Mouse (Mus musculus) kidney, adult 2 months (tissue): ENCODE results near the gene Adat1. TPM values are rescaled to one million over a fixed set of nuclear protein-coding genes. Genes with fewer than 3 reads are reported as not detected.

Source experiments
- DNase-seq: peaks from one replicate; pipeline ENCODE4 v3.0.0; 2021
- H3K27ac ChIP-seq: fragments of 200-500 bp; 2 replicates; pipeline ENCODE4 v1.5.1; 2012; ENCODE audit warnings: low read depth, low read length, control low read depth, inconsistent platforms; ENCODE audit not compliant: insufficient read depth
- H3K27me3 ChIP-seq: fragments of 200-500 bp; replicated peaks from 2 replicates; pipeline ENCODE4 v1.6.1; 2012; ENCODE audit warnings: mild to moderate bottlenecking, moderate library complexity, low read length, inconsistent platforms; ENCODE audit not compliant: control insufficient read depth, insufficient read depth
- H3K36me3 ChIP-seq: fragments of 200-500 bp; 2 replicates; pipeline ENCODE4 v1.6.1; 2012; ENCODE audit warnings: mild to moderate bottlenecking, moderate library complexity, low read length, inconsistent platforms; ENCODE audit not compliant: control insufficient read depth, insufficient read depth
- H3K4me1 ChIP-seq: fragments of 200-500 bp; 2 replicates; pipeline ENCODE4 v1.6.1; 2011; ENCODE audit warnings: low read length; ENCODE audit not compliant: control insufficient read depth, insufficient read depth
- H3K4me3 ChIP-seq: fragments of 200-500 bp; 2 replicates; pipeline ENCODE4 v1.5.1; 2011; ENCODE audit warnings: mild to moderate bottlenecking, low read depth, low read length, control low read depth; ENCODE audit not compliant: insufficient read depth
- CTCF ChIP-seq: fragments of 200-500 bp; conservative IDR thresholded peaks from 2 replicates; pipeline ENCODE4 v1.5.1; 2011; ENCODE audit warnings: low read depth, mild to moderate bottlenecking, control low read depth, low read length, moderate library complexity, mixed read lengths; ENCODE audit not compliant: insufficient read depth, insufficient read length
- POLR2A ChIP-seq: fragments of 200-500 bp; IDR thresholded peaks from one replicate; pipeline ENCODE4 v1.6.1; 2011; ENCODE audit warnings: low read depth, low read length, control low read depth
- WGBS: fragments of 180-500 bp; shearing (Covaris S2); methylation state at CpG from one replicate; pipeline ENCODE4 v1.1.7; 2018; 5-methylcytosine and 5-hydroxymethylcytosine counted together
- polyA plus RNA-seq: library from polyadenylated mRNA; depleted of rRNA; stranded (reverse); fragments of >200 nt; gene quantifications from 2 replicates; pipeline ENCODE4 v1.2.3, GENCODE M21; 2012

Gene Adat1
- polyA plus RNA-seq, 1 experiment = 3.3 TPM

GRCm38 (mm10) chr8:111968991-111969390 is 23.1 kb downstream of the Adat1 start:
- WGBS = 62% methylated on average over 5 of the region's 5 CpGs
- no peak for DNase-seq
- no peaks in the 10 kb centered on the region for H3K4me1 ChIP-seq
- H3K27me3 ChIP-seq = no peaks in the 10 kb centered on the region
- no peaks in the 10 kb centered on the region for H3K36me3 ChIP-seq
- H3K27ac ChIP-seq = no peak overlapping the region
- H3K4me3 ChIP-seq = no peak overlapping the region
- TF ChIP-seq POLR2A (no peak), CTCF (no peak)

- WGBS = 88% methylated on average over 10 of the region's 10 CpGs
- Histone ChIP-seq H3K27ac (no peak overlapping the region), H3K4me3 (no peak overlapping the region), H3K36me3 (no peaks in the 10 kb centered on the region), H3K27me3 (no peaks in the 10 kb centered on the region), H3K4me1 (no peaks in the 10 kb centered on the region)
- no peak for DNase-seq
- TF ChIP-seq CTCF = no peak
- no peak for TF ChIP-seq POLR2A
Observed at GRCm38 (mm10) chr8:111968541-111968940, 23.6 kb downstream of the Adat1 start.

DNA sequence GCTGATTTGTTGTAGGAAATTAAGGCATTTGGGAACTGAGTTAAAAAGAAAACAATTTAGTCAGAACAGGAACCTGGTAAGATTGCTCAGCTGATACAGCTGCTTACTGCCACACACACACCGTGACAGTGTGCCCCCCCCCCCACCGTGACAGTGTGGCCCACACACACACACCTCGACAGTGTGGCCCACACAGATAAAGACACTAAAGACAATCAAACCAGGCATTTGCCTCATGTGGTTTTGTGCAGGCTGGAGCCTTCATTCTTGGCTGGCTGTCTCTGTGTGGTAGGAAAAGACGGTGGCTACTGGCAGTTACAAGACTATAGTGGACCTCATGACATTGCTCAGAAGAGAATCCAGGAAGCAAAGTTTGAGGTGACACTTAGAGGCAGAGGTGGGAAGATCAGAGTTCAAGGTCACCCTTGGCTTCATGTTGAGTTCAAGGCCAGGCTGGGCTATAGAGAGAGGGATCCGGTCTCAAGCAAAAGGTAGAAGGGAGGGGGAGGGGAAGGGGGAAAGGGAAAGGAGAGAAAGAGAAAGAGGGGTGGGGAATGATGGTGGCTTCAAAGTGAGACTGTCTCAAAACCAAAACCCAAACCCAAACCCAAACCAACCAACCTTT is 24.7 kb downstream of the Adat1 start:
- Histone ChIP-seq H3K4me1 (no peaks in the 10 kb centered on the region), H3K36me3 (no peaks in the 10 kb centered on the region), H3K27me3 (no peaks in the 10 kb centered on the region), H3K27ac (no peak overlapping the region), H3K4me3 (no peak overlapping the region)
- DNase-seq = no peak
- TF ChIP-seq CTCF = no peak
- no peak for TF ChIP-seq POLR2A
- 83% methylated on average over 5 of the region's 5 CpGs for WGBS

- DNase-seq = no peak
- Histone ChIP-seq H3K4me3 (no peak overlapping the region), H3K27ac (no peak overlapping the region), H3K27me3 (no peaks in the 10 kb centered on the region), H3K4me1 (no peaks in the 10 kb centered on the region), H3K36me3 (no peaks in the 10 kb centered on the region)
- 78% methylated on average over 7 of the region's 7 CpGs for WGBS
- TF ChIP-seq CTCF (no peak), POLR2A (no peak)
Observed at GRCm38 (mm10) chr8:111964849-111965561, 27.1 kb downstream of the Adat1 start.

- TF ChIP-seq POLR2A (no peak), CTCF (no peak)
- no peak overlapping the region for H3K4me3 ChIP-seq
- H3K27me3 ChIP-seq = no peaks in the 10 kb centered on the region
- WGBS = 67% methylated on average over 5 of the region's 5 CpGs
- no peaks in the 10 kb centered on the region for H3K4me1 ChIP-seq
- no peak for DNase-seq
- no peaks in the 10 kb centered on the region for H3K36me3 ChIP-seq
- no peak overlapping the region for H3K27ac ChIP-seq
Observed at GRCm38 (mm10) chr8:111964351-111964750, 27.8 kb downstream of the Adat1 start.

DNA sequence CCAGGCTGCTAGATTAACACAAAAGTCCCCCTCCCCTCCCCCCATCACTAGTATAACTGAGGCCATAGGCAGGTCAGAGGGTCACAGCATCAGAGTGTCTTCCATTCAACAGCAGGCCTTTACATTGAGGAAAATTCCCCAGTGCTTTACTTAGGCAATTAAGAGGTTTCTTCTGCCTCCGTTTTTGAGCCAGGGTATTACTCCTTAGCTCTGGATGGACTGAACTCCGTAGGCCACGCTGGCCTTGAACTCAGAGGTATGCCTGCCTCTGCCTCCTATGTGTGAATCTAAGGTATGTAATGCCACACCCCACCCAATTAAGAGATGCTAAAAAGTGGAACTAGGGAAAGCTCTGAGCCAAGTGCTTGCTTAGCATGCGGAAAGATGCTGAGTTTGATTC is 28.6 kb downstream of the Adat1 start:
- no peak for DNase-seq
- no peaks in the 10 kb centered on the region for H3K36me3 ChIP-seq
- H3K27me3 ChIP-seq = no peaks in the 10 kb centered on the region
- H3K27ac ChIP-seq = no peak overlapping the region
- WGBS = 92% methylated on average over 4 of the region's 4 CpGs
- TF ChIP-seq POLR2A = no peak
- TF ChIP-seq CTCF = no peak
- no peak overlapping the region for H3K4me3 ChIP-seq
- H3K4me1 ChIP-seq = no peaks in the 10 kb centered on the region

DNA sequence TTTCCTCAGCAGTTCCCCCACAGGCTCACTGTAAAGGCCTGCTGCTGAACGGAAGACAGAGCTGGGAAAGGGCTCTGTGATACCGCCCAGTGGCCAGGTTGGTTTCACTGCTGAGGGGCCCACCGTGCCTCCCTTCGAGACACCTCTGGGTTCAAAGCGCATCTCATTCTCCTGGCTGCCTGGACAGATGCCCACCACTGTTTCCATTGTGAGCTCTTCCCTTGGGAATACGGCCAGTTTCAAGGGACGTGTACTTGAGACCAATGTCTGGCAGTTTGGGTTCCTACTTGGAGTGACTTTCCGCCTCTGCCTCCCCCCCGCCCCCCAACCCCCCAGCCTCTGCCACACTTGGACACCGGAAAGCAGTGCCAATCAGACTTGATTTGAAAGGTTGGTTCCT is 29.0 kb downstream of the Adat1 start:
- no peaks in the 10 kb centered on the region for H3K27me3 ChIP-seq
- no peaks in the 10 kb centered on the region for H3K36me3 ChIP-seq
- TF ChIP-seq POLR2A (no peak), CTCF (no peak)
- no peaks in the 10 kb centered on the region for H3K4me1 ChIP-seq
- 81% methylated on average over 10 of the region's 10 CpGs for WGBS
- no peak for DNase-seq
- H3K4me3 ChIP-seq = no peak overlapping the region
- no peak overlapping the region for H3K27ac ChIP-seq

- 90% methylated on average over 1 of the region's 1 CpGs for WGBS
Observed at GRCm38 (mm10) chr8:111962589-111962988, 29.5 kb downstream of the Adat1 start.

More at GRCm38 (mm10) chr8:111962589-111962988, 29.5 kb downstream of the Adat1 start:
- Histone ChIP-seq H3K4me3 (no peak overlapping the region), H3K27ac (no peak overlapping the region), H3K36me3 (no peaks in the 10 kb centered on the region), H3K4me1 (no peaks in the 10 kb centered on the region), H3K27me3 (no peaks in the 10 kb centered on the region)
- no peak for DNase-seq
- TF ChIP-seq CTCF (no peak), POLR2A (no peak)
